Mouse (Mus musculus): ENCODE measurements around the gene Rps6.

GRCm38 (mm10) chr4:86887879-86888278 is 30.7 kb upstream of the Rps6 start:
- TF ChIP-seq POLR2A (IDR thresholded peaks at IDR 0.05; ENCODE audit: extremely low read depth, insufficient read depth, low read length) (no peak), CTCF (IDR thresholded peaks at IDR 0.05; ENCODE audit: extremely low read depth, insufficient read depth, low read length) (no peak)
